Mouse (Mus musculus): ENCODE data around the gene Fgf18. TPM values are rescaled to one million over a fixed set of nuclear protein-coding genes. Genes with fewer than 3 reads are reported as not detected.

Fgf18 gene
- polyA plus RNA-seq, 1 experiment from 2014 or later = 10.1 TPM

- no peak for DNase-seq (ENCODE audit: low spot score)
- H3K4me2 ChIP-seq (replicated peaks) = no peak overlapping the region
- H3K36me3 ChIP-seq (replicated peaks; ENCODE audit: control insufficient read depth, insufficient read depth) = no peaks in the 10 kb centered on the region
- H3K4me3 ChIP-seq (replicated peaks; ENCODE audit: low read length) = no peak overlapping the region
- H3K9me3 ChIP-seq (ENCODE audit: control insufficient read depth, low read length) = no peaks in the 10 kb centered on the region
- no peak overlapping the region for H3K27ac ChIP-seq
- H3K4me1 ChIP-seq (replicated peaks; ENCODE audit: control insufficient read depth, insufficient read depth, low read length) = no peaks in the 10 kb centered on the region
- no peaks in the 10 kb centered on the region for H3K27me3 ChIP-seq (ENCODE audit: control insufficient read depth, insufficient read depth, low read length)
- whole genome bisulfite sequencing = 95% methylated on average over 1 of the region's 1 CpGs
- ATAC-seq (ENCODE audit: low FRiP score) = no peak
- H3K9ac ChIP-seq = no peak overlapping the region
Observed at GRCm38 (mm10) chr11:33086046-33086445, 61.2 kb downstream of the Fgf18 start.

GRCm38 (mm10) chr11:33085514-33085913 is 61.7 kb downstream of the Fgf18 start:
- no peaks in the 10 kb centered on the region for H3K9me3 ChIP-seq (ENCODE audit: control insufficient read depth, low read length)
- DNase-seq (ENCODE audit: low spot score) (no peak), ATAC-seq (ENCODE audit: low FRiP score) (no peak)
- H3K4me3 ChIP-seq (replicated peaks; ENCODE audit: low read length) = no peak overlapping the region
- no peak overlapping the region for H3K27ac ChIP-seq
- no peak overlapping the region for H3K9ac ChIP-seq
- H3K27me3 ChIP-seq (ENCODE audit: control insufficient read depth, insufficient read depth, low read length) = no peaks in the 10 kb centered on the region
- H3K36me3 ChIP-seq (replicated peaks; ENCODE audit: control insufficient read depth, insufficient read depth) = no peaks in the 10 kb centered on the region
- H3K4me2 ChIP-seq (replicated peaks) = no peak overlapping the region
- H3K4me1 ChIP-seq (replicated peaks; ENCODE audit: control insufficient read depth, insufficient read depth, low read length) = no peaks in the 10 kb centered on the region
- 92% methylated on average over 4 of the region's 4 CpGs for WGBS

- no peak for ATAC-seq (ENCODE audit: low FRiP score)
Observed at GRCm38 (mm10) chr11:33085054-33085453, 62.1 kb downstream of the Fgf18 start.

GRCm38 (mm10) chr11:33084041-33084440 is 63.2 kb downstream of the Fgf18 start:
- Histone ChIP-seq H3K4me2 (replicated peaks) (no peak overlapping the region), H3K27ac (no peak overlapping the region), H3K36me3 (replicated peaks; ENCODE audit: control insufficient read depth, insufficient read depth) (no peaks in the 10 kb centered on the region), H3K9ac (no peak overlapping the region), H3K4me3 (replicated peaks; ENCODE audit: low read length) (no peak overlapping the region), H3K9me3 (ENCODE audit: control insufficient read depth, low read length) (no peaks in the 10 kb centered on the region), H3K4me1 (replicated peaks; ENCODE audit: control insufficient read depth, insufficient read depth, low read length) (no peaks in the 10 kb centered on the region), H3K27me3 (ENCODE audit: control insufficient read depth, insufficient read depth, low read length) (no peaks in the 10 kb centered on the region)
- DNase-seq (ENCODE audit: low spot score) (no peak), ATAC-seq (ENCODE audit: low FRiP score) (no peak)
- 90% methylated on average over 2 of the region's 2 CpGs for WGBS

More at GRCm38 (mm10) chr11:33085054-33085453, 62.1 kb downstream of the Fgf18 start:
- Histone ChIP-seq H3K9ac (no peak overlapping the region), H3K27me3 (ENCODE audit: control insufficient read depth, insufficient read depth, low read length) (no peaks in the 10 kb centered on the region), H3K4me1 (replicated peaks; ENCODE audit: control insufficient read depth, insufficient read depth, low read length) (no peaks in the 10 kb centered on the region), H3K27ac (no peak overlapping the region), H3K36me3 (replicated peaks; ENCODE audit: control insufficient read depth, insufficient read depth) (no peaks in the 10 kb centered on the region), H3K4me2 (replicated peaks) (no peak overlapping the region), H3K9me3 (ENCODE audit: control insufficient read depth, low read length) (no peaks in the 10 kb centered on the region), H3K4me3 (replicated peaks; ENCODE audit: low read length) (no peak overlapping the region)
- DNase-seq (ENCODE audit: low spot score) = no peak
- WGBS = 95% methylated on average over 3 of the region's 3 CpGs

GRCm38 (mm10) chr11:33081175-33081574 is 66.0 kb downstream of the Fgf18 start:
- no peak overlapping the region for H3K4me2 ChIP-seq (replicated peaks)
- H3K36me3 ChIP-seq (replicated peaks; ENCODE audit: control insufficient read depth, insufficient read depth) = no peaks in the 10 kb centered on the region
- no peaks in the 10 kb centered on the region for H3K9me3 ChIP-seq (ENCODE audit: control insufficient read depth, low read length)
- WGBS = 77% methylated on average over 3 of the region's 3 CpGs
- no peak overlapping the region for H3K27ac ChIP-seq
- DNase-seq (ENCODE audit: low spot score) = no peak
- H3K27me3 ChIP-seq (ENCODE audit: control insufficient read depth, insufficient read depth, low read length) = no peaks in the 10 kb centered on the region
- no peak overlapping the region for H3K4me3 ChIP-seq (replicated peaks; ENCODE audit: low read length)
- no peak for ATAC-seq (ENCODE audit: low FRiP score)
- H3K4me1 ChIP-seq (replicated peaks; ENCODE audit: control insufficient read depth, insufficient read depth, low read length) = no peaks in the 10 kb centered on the region
- H3K9ac ChIP-seq = no peak overlapping the region

- no peak overlapping the region for H3K9ac ChIP-seq
- WGBS = 68% methylated on average over 16 of the region's 16 CpGs
- no peak overlapping the region for H3K4me3 ChIP-seq (replicated peaks; ENCODE audit: low read length)
- ATAC-seq (ENCODE audit: low FRiP score) (no peak), DNase-seq (ENCODE audit: low spot score) (no peak)
- H3K4me1 ChIP-seq (replicated peaks; ENCODE audit: control insufficient read depth, insufficient read depth, low read length) = no peaks in the 10 kb centered on the region
- no peaks in the 10 kb centered on the region for H3K9me3 ChIP-seq (ENCODE audit: control insufficient read depth, low read length)
- no peak overlapping the region for H3K27ac ChIP-seq
- no peak overlapping the region for H3K4me2 ChIP-seq (replicated peaks)
- H3K36me3 ChIP-seq (replicated peaks; ENCODE audit: control insufficient read depth, insufficient read depth) = no peaks in the 10 kb centered on the region
- H3K27me3 ChIP-seq (ENCODE audit: control insufficient read depth, insufficient read depth, low read length) = no peaks in the 10 kb centered on the region
Observed at GRCm38 (mm10) chr11:33080046-33080808, 67.0 kb downstream of the Fgf18 start.

- H3K9ac ChIP-seq = no peak overlapping the region
- no peaks in the 10 kb centered on the region for H3K4me1 ChIP-seq (replicated peaks; ENCODE audit: control insufficient read depth, insufficient read depth, low read length)
- H3K9me3 ChIP-seq (ENCODE audit: control insufficient read depth, low read length) = no peaks in the 10 kb centered on the region
- no peak overlapping the region for H3K27ac ChIP-seq
- no peak for ATAC-seq (ENCODE audit: low FRiP score)
- no peaks in the 10 kb centered on the region for H3K27me3 ChIP-seq (ENCODE audit: control insufficient read depth, insufficient read depth, low read length)
- H3K4me3 ChIP-seq (replicated peaks; ENCODE audit: low read length) = no peak overlapping the region
- whole genome bisulfite sequencing = 75% methylated on average over 6 of the region's 6 CpGs
- H3K36me3 ChIP-seq (replicated peaks; ENCODE audit: control insufficient read depth, insufficient read depth) = no peaks in the 10 kb centered on the region
- DNase-seq (ENCODE audit: low spot score) = no peak
- no peak overlapping the region for H3K4me2 ChIP-seq (replicated peaks)
Observed at GRCm38 (mm10) chr11:33079424-33079823, 67.8 kb downstream of the Fgf18 start.

DNA sequence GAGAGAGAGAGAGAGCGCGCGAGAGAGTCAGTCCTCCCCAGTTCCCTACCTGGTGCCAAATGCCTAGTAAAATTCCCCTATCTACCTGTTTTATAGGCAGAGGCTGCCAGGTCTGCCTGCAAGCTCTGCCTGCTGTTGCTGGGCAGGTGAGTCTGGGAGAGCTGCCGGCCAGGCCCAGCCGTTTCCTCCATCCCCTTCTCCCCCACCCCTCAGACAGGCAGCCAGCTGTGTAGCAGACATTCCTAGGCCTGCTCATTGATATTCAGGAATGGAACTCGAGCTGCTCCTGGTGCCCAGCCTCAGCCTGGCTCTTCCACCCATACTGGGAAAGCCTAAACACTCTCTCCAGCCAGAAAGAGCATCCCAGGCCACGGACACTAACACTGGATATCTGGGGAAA is 69.2 kb downstream of the Fgf18 start:
- no peaks in the 10 kb centered on the region for H3K9me3 ChIP-seq (ENCODE audit: control insufficient read depth, low read length)
- ATAC-seq (ENCODE audit: low FRiP score) = peak; percentile 44; the same call in 1 of the 2 replicates

GRCm38 (mm10) chr11:33075293-33075692 is 71.9 kb downstream of the Fgf18 start:
- Histone ChIP-seq H3K4me1 (replicated peaks; ENCODE audit: control insufficient read depth, insufficient read depth, low read length) (0 out of 2 replicates have a peak, but pooled peaks cover 4% of the 10 kb centered on the region), H3K4me3 (replicated peaks; ENCODE audit: low read length) (no peak overlapping the region), H3K9ac (no peak overlapping the region), H3K27me3 (ENCODE audit: control insufficient read depth, insufficient read depth, low read length) (no peaks in the 10 kb centered on the region), H3K36me3 (replicated peaks; ENCODE audit: control insufficient read depth, insufficient read depth) (no peaks in the 10 kb centered on the region), H3K9me3 (ENCODE audit: control insufficient read depth, low read length) (no peaks in the 10 kb centered on the region), H3K27ac (no peak overlapping the region), H3K4me2 (replicated peaks) (no peak overlapping the region)
- DNase-seq (ENCODE audit: low spot score) = peak; percentile 61
- ATAC-seq (ENCODE audit: low FRiP score) = peak; percentile 54; the same call in 1 of the 2 replicates
- WGBS = 58% methylated on average over 8 of the region's 8 CpGs

More for the DNA sequence above, 69.2 kb downstream of the Fgf18 start:
- 43% methylated on average over 7 of the region's 7 CpGs for WGBS
- no peak overlapping the region for H3K4me2 ChIP-seq (replicated peaks)
- H3K36me3 ChIP-seq (replicated peaks; ENCODE audit: control insufficient read depth, insufficient read depth) = no peaks in the 10 kb centered on the region
- H3K27ac ChIP-seq = no peak overlapping the region
- H3K4me3 ChIP-seq (replicated peaks; ENCODE audit: low read length) = no peak overlapping the region
- no peak overlapping the region for H3K9ac ChIP-seq
- no peak for DNase-seq (ENCODE audit: low spot score)
- no peaks in the 10 kb centered on the region for H3K27me3 ChIP-seq (ENCODE audit: control insufficient read depth, insufficient read depth, low read length)
- no peaks in the 10 kb centered on the region for H3K4me1 ChIP-seq (replicated peaks; ENCODE audit: control insufficient read depth, insufficient read depth, low read length)

Data from hindbrain, embryonic 14.5 days (tissue).